Mouse (Mus musculus) lung, postnatal 10 days (tissue): ENCODE measurements at regions not wholly inside any gene's neighbourhood (a gene's known extent, or its start where the extent isn't known, plus 50 kb on each side); places are given as distances from the start of the nearest gene placed in this dataset.

Experiments
- DNase-seq: peaks from one replicate; pipeline ENCODE4 v3.0.0; 2021

DNA sequence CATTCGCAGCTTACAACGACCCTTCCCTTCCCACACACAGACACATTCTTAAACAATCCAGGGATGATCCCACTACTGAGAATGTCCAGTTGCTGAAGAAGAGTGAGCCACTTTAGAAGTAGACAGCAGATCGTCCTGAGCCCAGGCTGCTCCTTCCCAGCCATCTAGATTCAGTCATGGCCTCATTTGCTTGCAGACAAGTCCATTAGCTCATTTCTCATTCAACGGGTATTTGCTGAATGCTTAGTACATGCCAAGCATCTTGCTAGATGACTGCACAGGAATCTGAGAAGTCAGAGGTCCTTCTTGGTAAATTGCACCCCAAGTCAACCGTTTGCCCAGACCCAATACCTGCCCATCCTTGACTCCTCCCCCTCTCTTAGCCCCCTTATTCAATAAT lies 57.8 kb downstream of the Ier5 start:
- DNase-seq = no peak

DNA sequence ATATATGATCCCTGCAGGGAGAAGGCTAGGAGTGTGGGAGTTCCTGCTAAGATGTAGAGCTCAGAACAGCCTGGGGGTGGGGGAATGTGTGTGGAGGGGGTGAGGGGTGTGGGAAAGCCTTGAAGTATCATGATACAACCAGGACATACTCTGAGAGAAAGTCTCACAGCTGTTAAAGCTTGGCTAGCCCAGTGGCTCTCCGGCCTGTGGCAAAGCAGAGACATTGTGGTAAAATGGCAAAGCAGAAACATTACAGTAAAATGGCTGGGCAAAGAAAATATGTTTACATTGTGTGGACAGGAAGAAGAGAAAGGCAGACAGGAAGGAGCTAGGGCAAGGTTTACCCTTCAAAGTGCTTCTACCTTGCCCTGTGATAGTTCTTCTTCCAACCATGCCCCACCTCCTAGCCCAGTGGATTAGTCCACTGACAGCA lies 58.5 kb downstream of the Ier5 start:
- no peak for DNase-seq

DNA sequence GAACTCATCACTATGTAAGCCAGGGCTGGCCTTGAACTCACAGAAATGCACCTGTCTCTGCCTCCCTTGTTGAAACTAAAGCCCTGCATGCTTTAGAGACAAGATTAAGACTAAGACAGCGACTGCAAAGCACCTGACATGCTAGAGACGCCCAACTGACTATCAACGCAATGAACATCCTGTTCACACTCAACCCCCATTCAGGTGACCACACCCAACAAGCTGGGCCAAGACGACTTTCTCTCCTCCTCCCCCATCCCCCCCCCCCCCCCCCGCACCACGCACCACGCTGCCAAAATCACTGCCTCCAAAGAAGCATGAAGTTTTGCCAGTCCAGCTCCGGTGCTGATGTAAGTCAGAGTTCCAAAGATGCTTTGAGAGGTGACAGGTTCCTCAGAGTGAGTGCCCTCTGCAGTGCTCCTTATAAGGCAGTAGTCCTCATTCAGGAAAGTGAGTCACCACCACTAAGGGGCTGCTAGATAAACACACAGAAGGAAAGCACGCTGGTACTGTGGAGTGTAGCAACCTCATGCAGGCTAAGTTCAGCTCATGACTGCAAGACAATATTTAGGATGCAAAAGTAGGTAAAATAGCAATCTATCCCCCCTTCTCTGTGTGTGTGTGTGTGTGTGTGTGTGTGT lies 59.2 kb downstream of the Ier5 start:
- peak; percentile 42 for DNase-seq

DNA sequence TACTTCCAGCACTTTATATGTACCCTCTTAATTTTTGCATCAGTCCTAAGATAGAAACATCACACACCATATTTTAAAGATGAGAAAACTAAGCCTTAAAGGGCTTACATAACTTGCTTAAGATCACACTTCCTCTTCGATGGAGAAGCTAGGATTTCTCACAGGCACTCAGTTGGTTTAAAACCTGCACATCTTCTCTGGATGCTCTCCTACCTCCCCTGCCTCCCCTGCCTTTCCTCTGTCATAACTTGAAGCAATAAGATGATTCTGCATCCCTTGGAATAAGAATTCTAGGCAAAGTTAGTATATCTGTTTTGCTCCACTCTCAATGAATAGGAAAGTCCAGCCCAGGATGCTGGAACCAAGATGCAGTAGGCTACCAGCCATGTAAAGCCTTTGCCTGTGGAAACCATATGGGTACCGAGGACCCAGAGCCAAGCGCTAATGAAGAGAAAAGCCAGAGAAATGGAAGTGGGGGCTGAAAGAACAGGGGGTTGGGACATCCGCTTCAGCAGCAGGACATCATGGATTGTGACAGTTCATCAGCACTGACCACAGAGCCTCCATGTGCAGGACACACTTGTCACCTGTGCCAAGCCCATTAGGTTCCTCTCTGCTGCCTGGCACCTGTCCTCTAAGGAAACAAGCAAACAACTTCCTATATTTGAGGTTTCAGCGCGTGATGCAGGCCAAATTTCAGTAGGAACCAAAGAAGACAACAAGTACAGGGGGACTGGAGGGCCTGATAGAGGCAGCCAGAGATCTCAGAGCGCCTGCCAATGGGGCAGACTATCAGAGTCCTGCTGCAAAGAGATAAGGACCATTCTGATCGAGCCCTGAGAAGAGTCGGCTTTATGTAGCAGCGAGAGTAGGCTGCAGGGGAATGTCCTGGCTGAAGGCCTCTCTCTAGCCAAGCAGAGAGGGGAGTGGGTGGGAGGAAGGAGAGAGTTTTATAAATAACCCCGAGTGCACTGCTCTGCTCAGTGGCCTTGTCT lies 60.5 kb downstream of the Ier5 start:
- DNase-seq = no peak

DNA sequence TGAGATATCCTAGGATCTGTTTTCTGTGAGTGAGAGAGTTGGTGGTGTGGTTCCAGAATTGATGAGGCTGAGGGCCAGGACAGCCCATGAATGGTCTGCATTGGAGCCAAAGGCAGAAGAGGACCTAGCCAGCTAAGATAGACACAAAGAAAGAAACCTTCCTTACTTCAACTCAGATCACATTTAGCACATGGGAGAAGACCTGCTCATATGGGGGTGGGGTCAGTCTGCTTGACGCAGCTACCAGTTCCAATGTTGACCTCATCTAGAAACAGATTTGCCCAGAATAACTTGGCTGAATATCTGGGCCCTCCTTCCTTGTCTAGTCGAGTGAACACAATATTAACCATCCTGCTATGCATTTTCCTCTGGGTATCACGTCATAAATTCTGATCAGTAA lies 62.0 kb downstream of the Ier5 start:
- no peak for DNase-seq

DNA sequence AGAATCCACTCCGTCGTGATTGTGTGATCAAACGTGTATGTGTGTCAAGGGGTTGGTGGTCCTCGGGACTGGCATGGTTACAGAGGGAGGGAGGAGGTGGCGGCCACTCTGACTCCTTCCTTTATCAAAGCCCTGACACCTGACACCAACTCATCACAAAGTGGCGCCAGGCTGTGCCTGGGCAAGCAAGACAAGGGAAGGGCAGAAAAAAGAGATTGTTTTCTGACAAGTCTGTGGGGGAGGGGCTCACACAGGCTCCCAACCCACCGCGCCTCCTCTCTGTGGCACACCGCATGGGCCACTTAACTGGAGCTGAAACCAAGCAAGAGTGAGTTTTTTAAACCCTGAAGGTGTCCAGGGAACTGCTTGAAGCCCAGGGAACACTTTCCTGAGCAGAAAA lies 68.5 kb downstream of the Ier5 start:
- no peak for DNase-seq

DNA sequence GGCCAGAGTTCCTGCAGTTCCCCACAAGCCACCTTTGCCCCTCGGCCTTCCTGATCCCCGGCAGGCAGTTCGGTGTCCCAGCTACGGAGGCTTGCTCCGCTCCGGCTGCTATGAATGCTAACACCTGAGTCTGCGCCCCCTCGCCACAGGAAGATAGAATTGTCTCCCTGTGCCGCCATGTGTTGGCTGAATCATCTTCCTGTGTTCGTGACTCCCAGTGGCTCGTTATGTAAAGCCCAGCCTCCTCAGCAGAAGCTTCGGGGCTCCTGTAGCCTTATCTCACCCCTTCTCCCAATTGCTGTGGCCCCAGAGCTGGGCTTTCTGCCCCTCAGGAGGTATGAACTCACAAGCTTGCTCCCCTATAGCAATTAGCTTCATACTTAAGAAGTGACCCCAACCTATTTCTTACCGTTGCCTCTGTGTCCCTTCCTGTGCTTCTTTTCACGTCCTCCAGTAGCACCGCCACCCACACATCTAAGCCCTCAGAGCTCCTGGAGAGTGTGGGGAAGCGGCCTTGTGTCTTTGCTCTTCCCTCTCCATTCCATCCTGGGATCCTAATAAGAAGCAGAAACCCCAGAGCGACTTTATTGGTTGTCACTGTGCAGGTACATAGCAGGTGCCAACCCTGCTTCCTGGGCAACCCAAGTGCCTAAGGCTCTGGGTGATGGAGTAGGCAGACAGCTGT lies 70.1 kb downstream of the Ier5 start:
- no peak for DNase-seq

DNA sequence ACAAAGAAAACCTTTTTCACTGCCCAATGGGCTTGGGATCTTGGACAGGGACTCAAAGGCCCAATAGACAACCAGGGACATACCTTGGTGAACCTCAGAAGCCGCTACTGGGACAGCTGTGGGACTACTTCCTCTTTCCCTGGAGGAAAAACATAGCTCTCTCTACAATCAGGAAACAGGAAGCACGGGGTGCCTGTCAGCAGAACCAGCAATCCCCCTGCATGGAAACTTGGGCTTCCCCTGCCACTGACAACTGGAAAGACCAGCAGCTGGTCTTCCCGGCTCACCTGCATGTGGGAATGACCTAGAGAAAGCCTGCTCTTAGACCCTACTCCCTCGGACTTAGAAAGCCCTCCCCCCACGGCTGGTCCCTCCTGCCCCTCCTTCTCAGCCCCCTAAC lies 70.7 kb downstream of the Ier5 start:
- no peak for DNase-seq

DNA sequence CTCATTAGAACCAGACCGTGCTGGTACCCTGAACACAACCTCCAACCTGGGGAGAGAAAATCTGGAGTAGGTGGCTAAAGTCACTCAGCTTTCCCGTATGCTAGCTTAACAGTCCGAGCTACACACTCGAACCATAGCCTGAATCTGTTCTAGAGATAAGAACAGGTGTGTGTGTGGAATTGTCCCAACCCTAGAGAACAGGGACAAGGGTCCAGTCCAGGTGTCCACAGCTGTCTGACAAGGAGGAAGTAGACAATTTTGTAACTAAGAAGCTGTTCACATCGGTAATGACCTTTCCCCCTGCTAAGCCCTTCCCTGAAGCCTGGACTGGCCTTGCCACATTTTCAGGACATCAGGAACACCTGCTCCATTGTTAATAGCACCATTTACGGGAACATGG lies 71.3 kb downstream of the Ier5 start:
- DNase-seq = no peak

DNA sequence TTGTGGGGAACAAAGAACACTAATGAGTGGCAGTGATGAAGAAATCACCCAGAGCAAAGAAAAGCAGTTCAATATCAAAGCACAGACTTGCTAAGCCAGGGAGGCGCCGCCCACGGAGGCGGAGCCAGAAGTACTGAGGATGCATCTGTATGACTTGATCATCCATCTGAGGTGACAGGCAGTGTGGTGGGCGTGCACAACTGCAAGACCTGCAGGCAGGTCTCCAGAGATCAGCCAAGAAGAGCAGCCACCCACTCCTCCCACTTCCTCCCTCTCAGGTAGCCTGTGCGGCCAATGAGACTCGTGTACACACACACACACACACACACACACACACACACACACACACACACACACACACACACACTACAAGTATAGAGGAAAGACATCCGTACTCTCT lies 71.9 kb downstream of the Ier5 start:
- DNase-seq = peak; percentile 64

DNA sequence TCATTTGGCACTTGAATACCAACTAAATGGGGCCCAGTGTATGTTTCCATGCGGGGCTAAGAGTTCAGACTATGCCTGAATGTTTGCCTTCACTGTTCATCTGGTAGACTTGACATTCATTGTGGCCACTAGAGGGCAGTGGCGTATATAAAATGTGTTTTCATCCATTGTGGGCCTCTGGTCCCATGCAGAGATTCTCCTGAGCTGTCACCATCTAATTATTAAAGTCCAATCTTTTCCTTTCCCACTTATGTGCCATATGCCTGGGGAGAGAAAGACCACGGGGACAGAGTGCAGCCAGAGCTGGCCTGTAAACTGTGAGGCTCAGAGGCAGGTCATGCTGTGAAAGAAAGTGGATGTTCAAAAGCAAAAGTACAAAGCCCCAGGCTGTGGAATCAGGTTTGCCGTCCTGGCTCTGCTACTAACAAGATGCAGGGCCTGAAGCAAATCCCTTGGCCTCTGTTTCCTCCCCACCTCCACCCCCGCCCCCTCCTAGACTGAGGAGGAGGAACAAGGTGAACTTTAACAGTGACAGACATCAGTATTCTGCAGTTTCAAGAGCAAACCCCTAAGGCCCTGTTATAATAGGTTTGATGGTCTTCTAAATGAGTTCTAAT lies 73.5 kb downstream of the Ier5 start:
- DNase-seq = peak; percentile 85

DNA sequence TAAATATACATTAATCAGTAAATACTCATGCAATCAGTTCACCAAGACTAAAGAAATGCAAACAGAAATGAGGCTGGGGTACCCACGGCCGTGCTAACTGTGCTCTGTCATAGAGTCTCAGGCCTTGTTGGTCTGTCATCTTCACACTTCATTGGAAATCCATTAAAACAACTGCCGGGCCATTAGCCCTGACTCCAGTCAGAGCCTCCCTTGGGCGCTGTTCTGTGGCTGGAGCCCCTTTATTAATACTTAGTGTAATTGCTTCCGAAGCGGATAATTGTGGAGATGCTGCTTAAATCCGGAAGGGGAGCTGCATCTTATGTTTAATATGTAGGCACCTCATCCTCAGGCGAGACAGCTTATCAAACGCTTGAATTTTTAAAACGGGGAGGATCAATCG lies 76.1 kb downstream of the Ier5 start:
- no peak for DNase-seq

DNA sequence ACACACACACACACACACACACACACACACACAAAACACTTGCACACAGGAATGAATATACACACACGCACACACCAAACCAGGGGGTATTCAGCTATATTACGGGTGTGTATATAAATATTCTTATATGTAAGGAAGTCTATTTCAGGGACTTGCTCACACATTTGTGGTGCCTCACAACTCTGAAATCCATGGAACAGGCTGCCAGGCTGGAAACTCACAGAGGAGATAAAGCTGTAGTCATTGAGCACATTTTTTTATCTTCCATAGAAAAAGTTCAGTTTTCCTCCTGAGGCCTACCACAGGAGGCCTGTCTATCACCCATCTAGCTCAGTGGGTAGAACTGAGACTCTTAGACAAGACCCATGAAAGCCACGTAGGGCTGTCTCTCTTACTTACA lies 83.8 kb downstream of the Ier5 start:
- DNase-seq = no peak

DNA sequence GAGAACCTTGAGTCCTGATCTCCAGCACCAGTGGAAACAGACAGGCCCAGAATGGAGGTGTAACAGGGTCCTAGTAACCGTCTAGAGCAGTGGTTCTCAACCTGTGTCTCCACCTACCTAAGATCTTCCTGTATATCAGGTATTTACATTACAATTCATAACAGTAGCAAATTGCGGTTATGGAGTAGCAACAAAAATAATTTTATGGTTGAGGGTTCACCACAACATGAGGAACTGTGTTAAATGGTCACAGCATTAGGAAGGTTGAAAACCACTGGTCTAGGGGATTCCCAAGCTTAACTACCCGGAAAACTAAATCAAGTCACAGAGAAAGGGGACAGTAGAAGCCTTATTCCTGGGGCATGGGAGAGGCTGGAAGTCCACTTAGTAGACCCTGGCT lies 84.5 kb downstream of the Ier5 start:
- no peak for DNase-seq

DNA sequence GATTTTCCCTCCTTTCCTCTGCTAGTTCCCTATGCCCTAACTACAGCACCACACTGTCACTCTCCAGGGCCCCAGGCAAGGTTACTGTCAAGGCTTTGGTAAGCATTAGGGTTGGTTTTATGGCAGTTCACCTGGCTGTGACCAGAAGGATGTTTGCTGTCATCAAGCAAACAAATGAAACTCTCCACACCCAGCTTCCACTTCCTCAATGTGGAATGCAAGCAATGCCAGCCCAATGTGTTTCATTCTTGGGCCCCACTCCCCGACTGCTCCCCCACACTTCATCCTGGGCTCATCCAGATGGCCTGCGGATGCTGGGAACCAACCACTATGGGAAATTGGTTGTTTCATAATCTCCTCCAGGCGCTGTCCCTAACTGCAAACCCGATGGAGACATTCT lies 85.7 kb downstream of the Ier5 start:
- DNase-seq = peak; percentile 22

DNA sequence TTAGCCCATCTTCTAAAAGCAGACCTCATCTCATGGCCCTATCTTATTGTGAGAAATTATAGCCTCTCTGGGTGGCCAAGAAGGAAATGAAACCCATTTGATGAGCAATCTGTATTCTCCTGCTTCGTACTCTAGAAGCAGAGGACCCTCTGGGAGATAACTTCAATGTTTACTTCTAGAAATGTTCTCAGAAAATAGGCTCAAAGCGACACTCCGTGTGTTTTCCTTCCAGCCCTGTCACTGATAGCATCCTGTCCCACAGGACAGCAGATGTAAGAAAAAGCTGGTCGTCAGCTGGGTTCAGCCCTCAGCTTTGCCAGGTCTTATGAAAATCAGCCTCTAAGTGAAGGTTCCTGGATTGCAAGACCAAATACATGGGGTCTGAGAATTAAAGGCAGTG lies 86.1 kb downstream of the Ier5 start:
- DNase-seq = no peak

DNA sequence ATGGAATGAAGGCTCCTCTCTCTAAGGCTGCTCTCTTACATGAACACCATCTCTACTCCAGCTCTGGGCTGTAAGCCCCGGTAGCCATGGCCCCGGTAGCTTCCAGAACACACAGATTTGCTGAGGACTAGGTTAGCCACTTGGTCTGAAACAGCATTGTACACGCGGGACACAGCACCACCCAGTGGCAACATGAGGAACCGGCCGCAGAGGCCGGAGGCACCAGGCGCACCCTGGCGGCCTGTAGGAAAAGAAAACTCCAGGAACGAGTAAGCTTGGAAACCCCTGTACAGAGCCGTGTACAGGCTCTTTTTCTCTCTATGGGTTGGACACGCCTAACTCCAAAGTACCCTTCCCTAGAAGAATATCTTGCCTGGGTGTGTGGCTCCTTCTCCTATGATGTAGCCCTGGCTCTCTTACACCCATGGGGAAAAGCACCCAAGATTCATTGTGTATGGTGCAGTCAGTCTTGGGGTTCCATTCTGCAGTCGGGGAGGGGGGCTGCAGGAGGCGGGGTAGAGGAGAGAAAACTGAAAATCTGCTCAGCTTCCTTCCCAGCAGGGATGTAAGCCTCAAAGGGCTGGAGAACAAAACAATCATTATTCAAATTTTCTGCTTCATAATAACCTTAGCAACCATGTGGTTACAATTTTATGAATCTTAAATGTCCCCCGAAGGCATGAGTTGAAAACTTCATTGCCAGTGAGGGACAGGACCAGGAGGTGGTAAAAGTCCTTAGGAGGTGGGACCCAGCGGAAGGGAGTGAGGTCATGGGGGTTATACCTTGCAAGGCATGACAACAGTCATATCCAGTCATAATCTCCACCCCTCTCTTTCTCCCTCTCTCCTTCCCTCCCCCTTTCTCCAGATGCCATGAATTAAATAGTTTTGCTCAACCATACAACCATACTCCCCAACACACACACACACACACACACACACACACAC lies 92.6 kb downstream of the Ier5 start:
- peak; percentile 86 for DNase-seq

DNA sequence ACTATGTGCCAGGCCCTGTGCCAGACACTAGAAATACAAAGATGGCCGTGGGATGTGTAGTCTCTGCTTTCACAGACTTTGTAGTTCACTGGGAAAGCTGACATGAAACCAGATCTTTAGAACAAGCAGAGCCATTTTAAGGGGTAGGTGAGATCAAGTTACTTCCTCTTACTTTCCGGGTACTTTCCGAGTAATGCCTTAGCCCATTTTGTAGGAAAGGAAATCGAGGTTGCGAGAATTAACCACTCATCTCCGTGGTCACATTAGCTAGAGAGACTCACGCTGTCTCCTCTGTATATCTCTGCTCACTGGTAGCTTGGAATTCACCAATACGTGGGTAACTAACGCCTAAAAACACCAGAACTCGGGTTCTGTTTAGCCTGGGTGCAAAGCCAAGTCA lies 93.3 kb downstream of the Ier5 start:
- DNase-seq = no peak

DNA sequence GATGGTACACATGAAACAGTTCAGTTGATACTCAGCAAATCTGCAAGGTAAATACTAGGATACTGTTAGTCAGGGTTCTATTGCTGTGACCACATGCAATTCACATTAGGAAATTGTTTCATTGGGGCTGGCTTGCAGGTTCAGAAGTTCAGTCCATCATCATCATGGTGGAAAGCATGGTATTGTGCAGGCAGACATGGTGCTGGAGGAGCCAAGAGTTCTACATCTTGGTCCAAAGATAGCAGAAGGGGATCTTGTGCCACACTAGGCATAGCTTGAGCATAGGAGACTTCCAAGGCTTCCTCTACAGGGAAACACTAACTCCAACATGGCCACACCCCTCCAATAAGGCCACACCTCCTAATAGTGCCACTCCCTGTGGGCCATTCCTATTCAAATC lies 99.1 kb downstream of the Ier5 start:
- DNase-seq = no peak

DNA sequence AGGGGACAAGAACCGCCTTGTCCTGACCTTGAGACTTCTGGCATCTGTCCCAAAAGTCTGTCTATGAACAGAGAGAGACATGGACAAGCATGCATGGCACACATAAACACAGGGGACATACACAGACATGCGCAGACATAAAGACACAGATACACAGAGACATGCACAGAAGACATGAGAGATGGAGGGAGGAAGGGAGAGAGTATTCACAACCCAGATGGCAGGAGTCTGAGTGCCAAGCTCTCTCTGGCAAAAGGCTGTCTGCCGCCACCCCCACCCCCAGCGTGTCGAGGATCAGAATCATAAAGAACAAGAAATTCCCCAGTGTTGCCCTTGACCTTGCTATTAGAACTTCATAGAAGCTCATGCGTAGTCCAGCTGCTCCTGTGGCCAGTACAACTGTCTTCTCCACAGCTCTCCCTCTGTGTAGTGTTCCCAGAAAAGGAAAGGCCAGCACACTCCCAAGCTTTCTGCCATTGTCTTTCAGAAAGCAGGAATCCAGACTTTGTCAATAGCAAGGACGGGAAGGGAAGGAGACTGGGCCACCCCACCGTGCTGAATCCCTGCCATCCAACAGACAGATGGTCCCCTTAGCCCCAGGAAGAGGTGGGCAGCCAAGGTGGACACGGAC lies 99.8 kb downstream of the Ier5 start:
- peak; percentile 28 for DNase-seq

DNA sequence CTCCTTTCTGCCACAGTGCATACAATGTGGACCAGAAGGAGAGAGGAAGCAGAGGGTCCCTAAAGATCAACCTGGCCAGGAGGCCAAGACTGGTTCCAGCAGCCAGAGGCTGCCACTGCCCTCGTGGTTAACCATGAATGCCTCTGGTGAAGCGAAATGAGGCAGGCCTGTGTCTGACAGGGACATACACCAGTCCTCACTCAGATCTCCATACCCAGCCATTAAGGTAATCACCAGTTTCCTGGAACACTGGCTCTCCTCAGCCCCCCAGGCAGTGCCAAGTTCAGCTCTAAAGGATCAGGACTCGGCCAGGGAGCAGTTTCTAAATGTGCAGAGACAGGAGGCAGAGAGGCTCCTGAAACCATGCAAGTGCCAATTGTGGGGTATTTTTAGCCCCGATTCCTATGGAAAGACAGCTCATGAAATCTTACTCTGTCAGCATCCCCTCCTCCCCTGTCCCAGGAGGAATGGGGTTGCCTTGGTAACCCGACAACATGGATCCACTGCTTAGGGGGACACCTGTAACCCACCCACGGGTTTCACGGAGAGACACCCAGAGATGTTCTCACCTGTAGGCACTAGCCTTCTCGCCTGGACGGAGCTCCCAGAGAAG lies 103.6 kb downstream of the Ier5 start:
- DNase-seq = no peak
